Mouse (Mus musculus): Measurements from ENCODE around the gene Gm4869. TPM values are rescaled to one million over a fixed set of nuclear protein-coding genes. Genes with fewer than 3 reads are reported as not detected.

Gene Gm4869
- polyA plus RNA-seq, 1 experiment from 2014 or later, result not detected

Small RNA genes within 50 kb of the gene (microRNA-seq; reads per million reads assigned to microRNA genes)
- 0.70 reads per million for gene Mir7038

Other genes starting within 250 kb of the Gm4869 start
- 33.2 and 34.1 TPM in 2 replicates for gene Mad1l1, start 124.1 kb upstream of the Gm4869 start, polyA plus RNA-seq (2015; fragmentation: Nextera tagmentation; extraction: Ambion mirVana)
- gene Nudt1, start 124.0 kb upstream of the Gm4869 start, polyA plus RNA-seq (2015; fragmentation: Nextera tagmentation; extraction: Ambion mirVana), result 26.8 and 28.6 TPM in 2 replicates
- 20.2 and 21.5 TPM in 2 replicates for gene Mrm2, start 113.7 kb upstream of the Gm4869 start, polyA plus RNA-seq (2015; fragmentation: Nextera tagmentation; extraction: Ambion mirVana)
- 25.7 and 26.3 TPM in 2 replicates for gene Snx8, start 56.4 kb upstream of the Gm4869 start, polyA plus RNA-seq (2015; fragmentation: Nextera tagmentation; extraction: Ambion mirVana)
- 79.3 and 81.7 TPM in 2 replicates for gene Eif3b, start 26.3 kb upstream of the Gm4869 start, polyA plus RNA-seq (2015; fragmentation: Nextera tagmentation; extraction: Ambion mirVana)
- gene Chst12, start 59.9 kb downstream of the Gm4869 start, polyA plus RNA-seq (2015; fragmentation: Nextera tagmentation; extraction: Ambion mirVana), result 19.3 and 19.5 TPM in 2 replicates
- not detected in 2 replicates for gene Grifin, start 119.4 kb downstream of the Gm4869 start, polyA plus RNA-seq (2015; fragmentation: Nextera tagmentation; extraction: Ambion mirVana)
- gene Lfng, start 161.7 kb downstream of the Gm4869 start, polyA plus RNA-seq (2015; fragmentation: Nextera tagmentation; extraction: Ambion mirVana), result 22.9 and 27.1 TPM in 2 replicates
- 65.3 and 67.4 TPM in 2 replicates for gene Ttyh3, start 203.4 kb downstream of the Gm4869 start, polyA plus RNA-seq (2015; fragmentation: Nextera tagmentation; extraction: Ambion mirVana)

Data from hindbrain, embryonic 13.5 days (tissue).